Mouse (Mus musculus) MEL (cell line): ENCODE data around the gene Carnmt1. TPM values are rescaled to one million over a fixed set of nuclear protein-coding genes. Genes with fewer than 3 reads are reported as not detected.

Experiments
- DNase-seq: peaks from one replicate; pipeline ENCODE4 v3.0.0; 2011; ENCODE audit warnings: low read depth, low spot score
- H3K27ac ChIP-seq: 2 replicates; pipeline ENCODE4 v1.5.1; 2012; ENCODE audit warnings: low read depth, mild to moderate bottlenecking, control low read depth, low read length, moderate library complexity; ENCODE audit not compliant: control insufficient read depth
- H3K27me3 ChIP-seq, 2 experiments: fragments of 150-350 bp in 1 of 2; sonication (generic) in 1 of 2; 2 replicates each; pipeline ENCODE4 v1.6.1; 2012; ENCODE audit warnings: low read length in 2 of 2, mild to moderate bottlenecking in 2 of 2, improper control_type of control experiment in 1 of 2, moderate library complexity in 1 of 2; ENCODE audit not compliant: insufficient read depth in 2 of 2, control insufficient read depth in 1 of 2
- H3K36me3 ChIP-seq, 2 experiments: 2 replicates each; pipeline ENCODE4 v1.6.1; 2012 to 2014; ENCODE audit warnings: low read length in 2 of 2, improper control_type of control experiment in 1 of 2, inconsistent platforms in 1 of 2, mild to moderate bottlenecking in 1 of 2; ENCODE audit not compliant: insufficient read depth in 2 of 2, control insufficient read depth in 1 of 2
- H3K4me1 ChIP-seq, 2 experiments: fragments of 150-350 bp in 1 of 2; sonication (generic) in 1 of 2; 2 replicates each; pipeline ENCODE4 v1.6.1; 2012; ENCODE audit warnings: low read length in 2 of 2, improper control_type of control experiment in 1 of 2, mild to moderate bottlenecking in 1 of 2; ENCODE audit not compliant: insufficient read depth in 2 of 2, control insufficient read depth in 1 of 2
- H3K4me3 ChIP-seq, 2 experiments: fragments of 150-350 bp in 1 of 2; sonication (generic) in 1 of 2; 2 replicates each; pipeline ENCODE4 v1.5.1; 2012; ENCODE audit warnings: low read depth in 2 of 2, low read length in 2 of 2, mild to moderate bottlenecking in 2 of 2, moderate library complexity in 2 of 2, control low read depth in 1 of 2, improper control_type of control experiment in 1 of 2; ENCODE audit not compliant: control insufficient read depth in 1 of 2, insufficient read depth in 1 of 2
- H3K79me2 ChIP-seq: 2 replicates; pipeline ENCODE4 v1.6.1; 2012; ENCODE audit warnings: mild to moderate bottlenecking, low read length, moderate library complexity; ENCODE audit not compliant: control insufficient read depth, poor library complexity, insufficient read depth
- H3K9ac ChIP-seq: 2 replicates; pipeline ENCODE4 v1.6.1; 2012; ENCODE audit warnings: low read depth, mild to moderate bottlenecking, control low read depth, low read length, moderate library complexity; ENCODE audit not compliant: control insufficient read depth, poor library complexity, severe bottlenecking
- H3K9me3 ChIP-seq: fragments of 150-350 bp; sonication (generic); replicated peaks from 2 replicates; pipeline ENCODE4 v1.6.1; 2012; ENCODE audit warnings: mild to moderate bottlenecking, low read length, improper control_type of control experiment, moderate library complexity; ENCODE audit not compliant: insufficient read depth
- BHLHE40 ChIP-seq: IDR thresholded peaks from 2 replicates; pipeline ENCODE4 v1.6.1; 2012; ENCODE audit warnings: low read depth, mild to moderate bottlenecking, inconsistent platforms, low read length, improper control_type of control experiment, borderline replicate concordance
- CHD1 ChIP-seq: IDR thresholded peaks from 2 replicates; pipeline ENCODE4 v1.6.1; 2012; ENCODE audit warnings: low read depth, mild to moderate bottlenecking, inconsistent platforms, low read length, improper control_type of control experiment
- CHD2 ChIP-seq: IDR thresholded peaks from 2 replicates; pipeline ENCODE4 v1.6.1; 2011; ENCODE audit warnings: low read length, improper control_type of control experiment
- CTCF ChIP-seq, 3 experiments: IDR thresholded peaks in 2 of 3; conservative IDR thresholded peaks in 1 of 3; 2 replicates each; pipeline ENCODE4 v1.5.1; 2011 to 2012; ENCODE audit warnings: low read length in 3 of 3, low read depth in 2 of 3, mild to moderate bottlenecking in 2 of 3, improper control_type of control experiment in 1 of 3, inconsistent platforms in 1 of 3, mixed read lengths in 1 of 3, moderate library complexity in 1 of 3; ENCODE audit not compliant: control insufficient read depth in 1 of 3, insufficient read depth in 1 of 3, poor library complexity in 1 of 3, severe bottlenecking in 1 of 3
- E2F4 ChIP-seq: IDR thresholded peaks from 2 replicates; pipeline ENCODE4 v1.6.1; 2011; ENCODE audit warnings: low read depth, low read length, improper control_type of control experiment, borderline replicate concordance
- EP300 ChIP-seq, 2 experiments: IDR thresholded peaks; 2 replicates each; pipeline ENCODE4 v1.6.1; 2011; ENCODE audit warnings: improper control_type of control experiment in 2 of 2, low read length in 2 of 2, low read depth in 1 of 2, mild to moderate bottlenecking in 1 of 2
- ETS1 ChIP-seq: IDR thresholded peaks from 2 replicates; pipeline ENCODE4 v1.6.1; 2012; ENCODE audit warnings: low read depth, mild to moderate bottlenecking, inconsistent platforms, low read length, improper control_type of control experiment, moderate library complexity
- GABPA ChIP-seq: IDR thresholded peaks from 2 replicates; pipeline ENCODE4 v1.6.1; 2012; ENCODE audit warnings: low read depth, mild to moderate bottlenecking, inconsistent platforms, low read length, improper control_type of control experiment, moderate library complexity
- GATA1 ChIP-seq: IDR thresholded peaks from 2 replicates; pipeline ENCODE4 v1.6.1; 2011; ENCODE audit warnings: low read depth, low read length, improper control_type of control experiment
- HCFC1 ChIP-seq: IDR thresholded peaks from 2 replicates; pipeline ENCODE4 v1.6.1; 2012; ENCODE audit warnings: low read depth, mild to moderate bottlenecking, inconsistent platforms, low read length, improper control_type of control experiment, moderate library complexity
- MAFK ChIP-seq: IDR thresholded peaks from 2 replicates; pipeline ENCODE4 v1.6.1; 2011; ENCODE audit warnings: low read depth, mild to moderate bottlenecking, low read length, improper control_type of control experiment, borderline replicate concordance
- MAX ChIP-seq: IDR thresholded peaks from 2 replicates; pipeline ENCODE4 v1.6.1; 2011; ENCODE audit warnings: low read length, improper control_type of control experiment
- MAZ ChIP-seq: IDR thresholded peaks from 2 replicates; pipeline ENCODE4 v1.6.1; 2012; ENCODE audit warnings: low read depth, mild to moderate bottlenecking, inconsistent platforms, low read length, improper control_type of control experiment
- MEF2A ChIP-seq: IDR thresholded peaks from 2 replicates; pipeline ENCODE4 v1.6.1; 2014; ENCODE audit warnings: low read depth, mild to moderate bottlenecking, inconsistent platforms, low read length, improper control_type of control experiment; ENCODE audit not compliant: poor library complexity, insufficient replicate concordance, severe bottlenecking; ENCODE audit errors: extremely low read depth
- MXI1 ChIP-seq: IDR thresholded peaks from 2 replicates; pipeline ENCODE4 v1.6.1; 2011; ENCODE audit warnings: mild to moderate bottlenecking, low read depth, low read length, improper control_type of control experiment
- MYC ChIP-seq: IDR thresholded peaks from 2 replicates; pipeline ENCODE4 v1.6.1; 2011; ENCODE audit warnings: low read depth, mild to moderate bottlenecking, low read length, improper control_type of control experiment, moderate library complexity
- NELFE ChIP-seq: IDR thresholded peaks from 2 replicates; pipeline ENCODE4 v1.6.1; 2011; ENCODE audit warnings: low read depth, low read length, improper control_type of control experiment
- POLR2A ChIP-seq, 2 experiments: IDR thresholded peaks; 2 replicates each; pipeline ENCODE4 v1.6.1; 2011 to 2012; ENCODE audit warnings: low read length in 2 of 2, mild to moderate bottlenecking in 2 of 2, control low read depth in 1 of 2, improper control_type of control experiment in 1 of 2, low read depth in 1 of 2, moderate library complexity in 1 of 2; ENCODE audit not compliant: control insufficient read depth in 1 of 2, insufficient read depth in 1 of 2, poor library complexity in 1 of 2
- POLR2AphosphoS2 ChIP-seq: IDR thresholded peaks from 2 replicates; pipeline ENCODE4 v1.6.1; 2011; ENCODE audit warnings: low read length, improper control_type of control experiment
- POLR2AphosphoS5 ChIP-seq: IDR thresholded peaks from 2 replicates; pipeline ENCODE4 v1.6.1; 2012; ENCODE audit warnings: low read depth, borderline replicate concordance, mild to moderate bottlenecking, inconsistent platforms, low read length, moderate library complexity, mixed read lengths
- RAD21 ChIP-seq: IDR thresholded peaks from 2 replicates; pipeline ENCODE4 v1.6.1; 2011; ENCODE audit warnings: mild to moderate bottlenecking, low read depth, low read length, improper control_type of control experiment
- RCOR1 ChIP-seq: IDR thresholded peaks from 2 replicates; pipeline ENCODE4 v1.6.1; 2012; ENCODE audit warnings: low read depth, mild to moderate bottlenecking, inconsistent platforms, low read length, improper control_type of control experiment
- SIN3A ChIP-seq: IDR thresholded peaks from 2 replicates; pipeline ENCODE4 v1.6.1; 2012; ENCODE audit warnings: low read length, improper control_type of control experiment, inconsistent platforms
- SMC3 ChIP-seq: IDR thresholded peaks from 2 replicates; pipeline ENCODE4 v1.6.1; 2011; ENCODE audit warnings: low read depth, low read length, improper control_type of control experiment
- TAL1 ChIP-seq: IDR thresholded peaks from 2 replicates; pipeline ENCODE4 v1.6.1; 2012; ENCODE audit warnings: mild to moderate bottlenecking, inconsistent platforms, low read length, moderate library complexity, mixed read lengths
- UBTF ChIP-seq: IDR thresholded peaks from 2 replicates; pipeline ENCODE4 v1.6.1; 2012; ENCODE audit warnings: low read depth, mild to moderate bottlenecking, inconsistent platforms, low read length, improper control_type of control experiment, moderate library complexity, borderline replicate concordance; ENCODE audit not compliant: insufficient read depth
- USF1 ChIP-seq: IDR thresholded peaks from 2 replicates; pipeline ENCODE4 v1.6.1; 2014; ENCODE audit warnings: low read depth, mild to moderate bottlenecking, inconsistent platforms, low read length, improper control_type of control experiment, moderate library complexity
- USF2 ChIP-seq, 2 experiments: IDR thresholded peaks; 2 replicates each; pipeline ENCODE4 v1.6.1; 2011 to 2012; ENCODE audit warnings: improper control_type of control experiment in 2 of 2, low read length in 2 of 2, borderline replicate concordance in 1 of 2, inconsistent platforms in 1 of 2, low read depth in 1 of 2, mild to moderate bottlenecking in 1 of 2; ENCODE audit not compliant: insufficient read depth in 1 of 2
- ZC3H11A ChIP-seq: IDR thresholded peaks from 2 replicates; pipeline ENCODE4 v1.6.1; 2012; ENCODE audit warnings: low read depth, mild to moderate bottlenecking, inconsistent platforms, low read length, improper control_type of control experiment
- ZKSCAN1 ChIP-seq: IDR thresholded peaks from 2 replicates; pipeline ENCODE4 v1.6.1; 2012; ENCODE audit warnings: low read depth, mild to moderate bottlenecking, inconsistent platforms, low read length, improper control_type of control experiment, moderate library complexity
- polyA plus RNA-seq, 2 experiments: library from polyadenylated mRNA; stranded (reverse) in 1 of 2; unstranded in 1 of 2; fragments of >175 nt in 1 of 2; fragments of >200 nt in 1 of 2; gene quantifications; 2 replicates each; pipeline versions ENCODE4 v1.2.1 to v1.2.4; 2012; ENCODE audit warnings: low replicate concordance in 2 of 2, low read depth in 1 of 2; ENCODE audit not compliant: insufficient read length in 2 of 2, insufficient read depth in 1 of 2, missing spikeins in 1 of 2
- total RNA-seq: library from RNA; depleted of rRNA; stranded (reverse); fragments of 300-350 nt; gene quantifications from 2 replicates; pipeline ENCODE4 v1.2.3, GENCODE M21; 2012

Carnmt1 gene
- total and polyA plus RNA-seq, 3 experiments, result 15.4 to 23.3 TPM; not detected in 1

DNA sequence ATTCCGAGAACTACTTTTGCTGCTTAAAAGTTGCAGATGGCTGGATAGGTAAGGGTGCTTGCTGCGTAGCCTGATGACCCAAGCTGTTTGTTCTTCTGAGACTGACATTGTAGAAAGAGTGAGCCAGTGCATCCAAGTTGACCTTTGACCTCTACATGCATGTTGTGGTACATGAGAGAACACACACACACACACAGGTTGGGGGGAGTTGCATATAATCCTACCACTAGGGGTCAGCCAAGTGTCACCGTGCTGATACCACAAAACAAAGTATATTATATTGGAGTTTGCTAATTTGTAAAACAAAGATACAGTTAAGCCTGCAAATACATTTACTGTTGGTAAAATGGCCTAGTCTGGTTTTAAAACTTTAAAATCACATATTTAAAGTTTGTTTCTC, 17.0 kb downstream of the Carnmt1 start:
- peak; percentile 81 for DNase-seq
- H3K9ac ChIP-seq, result no peak overlapping the region
- no peaks in the 10 kb centered on the region for H3K27me3 ChIP-seq
- H3K4me1 ChIP-seq, result peaks cover 7 to 8% of the 10 kb centered on the region in 2 experiments
- H3K36me3 ChIP-seq, result peaks cover 13% of the 10 kb centered on the region in 2 experiments
- H3K27ac ChIP-seq, result no peak overlapping the region
- no peak for TF ChIP-seq MEF2A
- TF ChIP-seq SMC3, result peak; percentile 71
- TF ChIP-seq ETS1, result no peak
- no peak for TF ChIP-seq E2F4
- TF ChIP-seq MAZ, result peak; percentile 73; the same call in 1 of the 2 replicates
- peak; percentile 47; the same call in 1 of the 2 replicates for TF ChIP-seq ZC3H11A
- TF ChIP-seq RAD21, result peak; percentile 75
- TF ChIP-seq CTCF (IDR thresholded peaks at IDR 0.05 in 2 of 3, conservative IDR thresholded peaks at IDR 0.05 in 1 of 3; ENCODE audit: control insufficient read depth in 1 of 3, insufficient read depth in 1 of 3, low read depth in 2 of 3, low read length in 3 of 3, poor library complexity in 1 of 3, severe bottlenecking in 1 of 3), result peak; percentile 51 to 93 (median 81)
- no peak for TF ChIP-seq RCOR1
- peaks cover 5% of the 10 kb centered on the region; the same call in 1 of the 2 replicates for H3K79me2 ChIP-seq
- no peaks in the 10 kb centered on the region for H3K9me3 ChIP-seq
- no peak overlapping the region for H3K4me3 ChIP-seq

DNA sequence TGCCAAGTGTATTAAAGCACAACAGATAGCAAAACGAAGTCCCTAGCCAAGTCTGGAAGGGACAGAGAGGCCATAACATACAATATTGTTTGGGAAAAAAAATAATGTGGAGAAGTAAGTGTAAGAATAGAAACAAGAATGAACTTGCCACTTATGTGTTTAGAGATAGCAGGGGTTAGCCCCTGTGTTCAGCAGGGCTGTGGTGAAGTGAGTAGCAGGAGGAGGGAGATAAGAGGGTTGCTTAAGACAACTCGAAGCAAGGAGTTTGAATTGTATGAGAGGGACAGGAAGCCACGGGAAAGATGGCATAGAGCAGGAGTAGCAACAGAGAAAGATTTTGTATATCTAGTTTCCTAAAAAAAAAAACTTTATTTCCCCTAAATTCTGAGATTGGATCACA, 21.6 kb downstream of the Carnmt1 start:
- DNase-seq, result peak; percentile 89
- Histone ChIP-seq H3K36me3 (peaks cover 8 to 38% of the 10 kb centered on the region in 2 experiments), H3K9ac (no peak overlapping the region), H3K27ac (peak overlapping the region; percentile 59), H3K27me3 (no peaks in the 10 kb centered on the region), H3K79me2 (peaks cover 4% of the 10 kb centered on the region; the same call in 1 of the 2 replicates), H3K4me3 (no peak overlapping the region), H3K4me1 (peaks cover 14 to 16% of the 10 kb centered on the region in 2 experiments), H3K9me3 (no peaks in the 10 kb centered on the region)
- TF ChIP-seq HCFC1 (no peak), TAL1 (peak; percentile 79), ZC3H11A (no peak), UBTF (no peak), MAFK (no peak), USF1 (no peak), POLR2AphosphoS2 (no peak), MXI1 (no peak; the same call in 1 of the 2 replicates), CHD2 (no peak), NELFE (no peak), MEF2A (peak; percentile 70; the same call in 1 of the 2 replicates), GATA1 (peak; percentile 90), CTCF (IDR thresholded peaks at IDR 0.05 in 2 of 3, conservative IDR thresholded peaks at IDR 0.05 in 1 of 3; ENCODE audit: control insufficient read depth in 1 of 3, insufficient read depth in 1 of 3, low read depth in 2 of 3, low read length in 3 of 3, poor library complexity in 1 of 3, severe bottlenecking in 1 of 3) (no peak), SMC3 (no peak), POLR2AphosphoS5 (no peak), SIN3A (peak; percentile 49; the same call in 1 of the 2 replicates), MAX (peak; percentile 52; the same call in 1 of the 2 replicates), POLR2A (IDR thresholded peaks at IDR 0.05; ENCODE audit: control insufficient read depth in 1 of 2, insufficient read depth in 1 of 2, low read depth in 1 of 2, low read length in 2 of 2, poor library complexity in 1 of 2) (no peak), MYC (no peak), EP300 (IDR thresholded peaks at IDR 0.05; ENCODE audit: low read depth in 1 of 2, low read length in 2 of 2) (peak; percentile 77 to 84), USF2 (IDR thresholded peaks at IDR 0.05; ENCODE audit: borderline replicate concordance in 1 of 2, insufficient read depth in 1 of 2, low read depth in 1 of 2, low read length in 2 of 2) (no peak), ZKSCAN1 (no peak), CHD1 (no peak), BHLHE40 (no peak), GABPA (no peak)
